Comparison of ENCODE assay signal across 7 mouse cellular contexts in genomic region chr10:77416666-77417239, GRCm38 (mm10). TPM values are rescaled to one million over a fixed set of nuclear protein-coding genes. Genes with fewer than 3 reads are reported as not detected.
DNase-seq lines count a peak whose midpoint lies in the region; ATAC-seq and TF ChIP-seq lines count a peak whose summit lies in the region.

No protein-coding gene starts in this region.

- DNase-seq in spleen, adult 2 months (ENCODE audit: low read depth in 1 of 2, low spot score in 2 of 2), result no peak
- DNase-seq in spleen, postnatal 4 days (ENCODE audit: low spot score in 2 of 2), result no peak
- peak; percentile 42 for DNase-seq in limb, embryonic 11.5 days (ENCODE audit: low spot score)
- no peak for DNase-seq in spleen, adult 18-20 months
- DNase-seq in left cerebral cortex, adult 11 months (ENCODE audit: low spot score), result no peak

- peak overlapping the region; percentile 74 for H3K9ac ChIP-seq in forebrain, embryonic 12.5 days
- peak overlapping the region; percentile 35; the same call in 1 of the 2 replicates for H3K9ac ChIP-seq in limb, embryonic 11.5 days (ENCODE audit: low read length)
- no peak overlapping the region for H3K9ac ChIP-seq in stomach, embryonic 14.5 days (replicated peaks; ENCODE audit: low read depth, low read length)

- no peak for TF ChIP-seq CTCF in spleen, adult 2 months (IDR thresholded peaks at IDR 0.05; ENCODE audit: extremely low read depth, insufficient read depth, insufficient read length, insufficient replicate concordance)

- H3K4me1 ChIP-seq in spleen, adult 2 months (ENCODE audit: control insufficient read depth, insufficient read depth, insufficient read length), result peaks cover 8% of the 10 kb centered on the region
- peaks cover 18% of the 10 kb centered on the region for H3K4me1 ChIP-seq in forebrain, embryonic 12.5 days
- H3K4me1 ChIP-seq in limb, embryonic 11.5 days (ENCODE audit: control insufficient read depth, insufficient read depth, low read length), result peaks cover 14% of the 10 kb centered on the region
- peaks cover 11% of the 10 kb centered on the region; the same call in 1 of the 2 replicates for H3K4me1 ChIP-seq in stomach, embryonic 14.5 days (ENCODE audit: control insufficient read depth, insufficient read depth, low read length)

- peak overlapping the region; percentile 15; the same call in 1 of the 2 replicates for H3K4me3 ChIP-seq in spleen, adult 2 months (ENCODE audit: extremely low read depth, insufficient read depth, insufficient read length)
- H3K4me3 ChIP-seq in forebrain, embryonic 12.5 days (replicated peaks), result peak overlapping the region; percentile 86
- peak overlapping the region; percentile 64 for H3K4me3 ChIP-seq in limb, embryonic 11.5 days (ENCODE audit: low read depth, low read length)
- peak overlapping the region; percentile 74 for H3K4me3 ChIP-seq in stomach, embryonic 14.5 days (ENCODE audit: low read depth, low read length)

- H3K27me3 ChIP-seq in spleen, adult 2 months (ENCODE audit: control insufficient read depth, insufficient read depth, low read length), result peaks cover 3% of the 10 kb centered on the region; the same call in 1 of the 2 replicates
- H3K27me3 ChIP-seq in forebrain, embryonic 12.5 days, result peaks cover 19% of the 10 kb centered on the region
- H3K27me3 ChIP-seq in limb, embryonic 11.5 days (ENCODE audit: control insufficient read depth, insufficient read depth, low read length), result peaks cover 15% of the 10 kb centered on the region
- peaks cover 13% of the 10 kb centered on the region; the same call in 1 of the 2 replicates for H3K27me3 ChIP-seq in stomach, embryonic 14.5 days (ENCODE audit: control insufficient read depth, insufficient read depth, low read length)

- H3K36me3 ChIP-seq in spleen, adult 2 months (ENCODE audit: control insufficient read depth, insufficient read depth, low read length), result no peaks in the 10 kb centered on the region
- no peaks in the 10 kb centered on the region for H3K36me3 ChIP-seq in forebrain, embryonic 12.5 days (replicated peaks)
- no peaks in the 10 kb centered on the region for H3K36me3 ChIP-seq in limb, embryonic 11.5 days (ENCODE audit: control insufficient read depth, insufficient read depth, low read length)
- H3K36me3 ChIP-seq in stomach, embryonic 14.5 days (ENCODE audit: control insufficient read depth, insufficient read depth, low read length), result no peaks in the 10 kb centered on the region

- peak overlapping the region; percentile 96 for H3K4me2 ChIP-seq in forebrain, embryonic 12.5 days
- H3K4me2 ChIP-seq in limb, embryonic 11.5 days (ENCODE audit: low read depth, severe bottlenecking), result peak overlapping the region; percentile 98
- H3K4me2 ChIP-seq in stomach, embryonic 14.5 days (replicated peaks; ENCODE audit: low read depth, low read length), result peak overlapping the region; percentile 94

- TF ChIP-seq POLR2A in spleen, adult 2 months (IDR thresholded peaks at IDR 0.05; ENCODE audit: low read depth, low read length), result no peak

- 0 out of 2 replicates have a peak, but pooled peaks have one; percentile 0 for ATAC-seq in forebrain, embryonic 12.5 days (ENCODE audit: low FRiP score)
- ATAC-seq in limb, embryonic 11.5 days (ENCODE audit: insufficient number of reproducible peaks, low FRiP score, low TSS enrichment, low read depth), result no peak
- ATAC-seq in stomach, embryonic 14.5 days (ENCODE audit: insufficient number of reproducible peaks, insufficient read depth, low FRiP score, low read depth), result no peak

- H3K27ac ChIP-seq in spleen, adult 2 months (ENCODE audit: insufficient read depth, low read length), result no peak overlapping the region
- no peak overlapping the region for H3K27ac ChIP-seq in forebrain, embryonic 12.5 days
- no peak overlapping the region for H3K27ac ChIP-seq in limb, embryonic 11.5 days (replicated peaks; ENCODE audit: low read depth, low read length)
- H3K27ac ChIP-seq in stomach, embryonic 14.5 days (ENCODE audit: low read length), result no peak overlapping the region

- H3K9me3 ChIP-seq in forebrain, embryonic 12.5 days, result 0 out of 2 replicates have a peak, but pooled peaks cover 3% of the 10 kb centered on the region
- H3K9me3 ChIP-seq in limb, embryonic 11.5 days (ENCODE audit: control insufficient read depth, low read length), result no peaks in the 10 kb centered on the region; the same call in 1 of the 2 replicates
- H3K9me3 ChIP-seq in stomach, embryonic 14.5 days (ENCODE audit: control insufficient read depth, low read depth, low read length), result no peaks in the 10 kb centered on the region; the same call in 1 of the 2 replicates

- WGBS in spleen, adult 2 months, result 22% methylated on average over 24 of the region's 24 CpGs
- 4% methylated on average over 24 of the region's 24 CpGs for WGBS in forebrain, embryonic 12.5 days
- WGBS in limb, embryonic 11.5 days, result 5% methylated on average over 24 of the region's 24 CpGs
- WGBS in stomach, embryonic 14.5 days, result 8% methylated on average over 24 of the region's 24 CpGs

RNA-seq across cellular contexts. Expression of gene Adarb1, which starts 1.3 kb away (rescaled TPM):
- polyA plus RNA-seq in spleen, adult 2 months (2012; rRNA removed), result 2.2 and 2.7 TPM in 2 replicates
- polyA plus RNA-seq in forebrain, embryonic 12.5 days (2016; fragmentation: Nextera tagmentation; extraction: Ambion mirVana), result 8.3 and 8.4 TPM in 2 replicates
- 4.0 and 4.9 TPM in 2 replicates for polyA plus RNA-seq in limb, embryonic 11.5 days (2014; fragmentation: Nextera tagmentation; extraction: Ambion mirVana)
- polyA plus RNA-seq in stomach, embryonic 14.5 days (2014; fragmentation: Nextera tagmentation; extraction: Ambion mirVana), result 7.2 and 8.3 TPM in 2 replicates

Comparison
In these comparisons a context has a peak if more than half of its experiments do, and no peak if none do; other contexts are left out.
1. H3K4me3 ChIP-seq: peak in every context shown above with its lines; median percentile 86 in forebrain, embryonic 12.5 days; 74 in stomach, embryonic 14.5 days; 64 in limb, embryonic 11.5 days; 15 in spleen, adult 2 months.